Mouse (Mus musculus) cerebral cortex, adult 2 months (tissue): Measurements from ENCODE around the gene Kank4.

Experiments
- WGBS: fragments of 180-500 bp; shearing (Covaris S2); methylation state at CpG from one replicate; pipeline ENCODE4 v1.1.7; 2018; 5-methylcytosine and 5-hydroxymethylcytosine counted together

Kank4 gene

GRCm38 (mm10) chr4:98776721-98777427 lies 40.5 kb downstream of the Kank4 start:
- 91% methylated on average over 10 of the region's 10 CpGs for WGBS

- WGBS: 83% methylated on average over 5 of the region's 5 CpGs
Measured at GRCm38 (mm10) chr4:98773785-98774184, 43.6 kb downstream of the Kank4 start.

- 78% methylated on average over 14 of the region's 14 CpGs for WGBS
Measured at GRCm38 (mm10) chr4:98767134-98768133, 49.9 kb downstream of the Kank4 start.

- 58% methylated on average over 3 of the region's 3 CpGs for WGBS
Measured at GRCm38 (mm10) chr4:98758872-98759518, 58.3 kb downstream of the Kank4 start.

GRCm38 (mm10) chr4:98758012-98758821 lies 59.1 kb downstream of the Kank4 start:
- 50% methylated on average over 4 of the region's 4 CpGs for WGBS

- 64% methylated on average over 11 of the region's 11 CpGs for WGBS
Measured at GRCm38 (mm10) chr4:98756141-98756540, 61.2 kb downstream of the Kank4 start.

GRCm38 (mm10) chr4:98754456-98754855 lies 62.9 kb downstream of the Kank4 start:
- 78% methylated on average over 4 of the region's 4 CpGs for WGBS

- 62% methylated on average over 7 of the region's 7 CpGs for WGBS
Measured at GRCm38 (mm10) chr4:98743906-98744210, 73.5 kb downstream of the Kank4 start.

- WGBS: 62% methylated on average over 3 of the region's 3 CpGs
Measured at GRCm38 (mm10) chr4:98743209-98743905, 74.0 kb downstream of the Kank4 start.

GRCm38 (mm10) chr4:98739753-98740152 lies 77.6 kb downstream of the Kank4 start:
- WGBS: 32% methylated on average over 2 of the region's 2 CpGs

- 84% methylated on average over 16 of the region's 16 CpGs for WGBS
Measured at GRCm38 (mm10) chr4:98733660-98734059, 83.7 kb downstream of the Kank4 start.

GRCm38 (mm10) chr4:98728716-98729115 lies 88.6 kb downstream of the Kank4 start:
- 80% methylated on average over 7 of the region's 7 CpGs for WGBS

- 8% methylated on average over 10 of the region's 10 CpGs for WGBS
Measured at GRCm38 (mm10) chr4:98727959-98728347, 89.4 kb downstream of the Kank4 start.

- WGBS: 21% methylated on average over 21 of the region's 21 CpGs
Measured at GRCm38 (mm10) chr4:98727295-98727958, 89.9 kb downstream of the Kank4 start.

- 31% methylated on average over 29 of the region's 29 CpGs for WGBS
Measured at GRCm38 (mm10) chr4:98726590-98727237, 90.6 kb downstream of the Kank4 start, which contains the start of gene L1td1. L1td1 (plus strand) TSS chr4:98726734.

GRCm38 (mm10) chr4:98725439-98725838 lies 91.9 kb downstream of the Kank4 start:
- WGBS: 45% methylated on average over 4 of the region's 4 CpGs

- WGBS: 89% methylated on average over 1 of the region's 1 CpGs
Measured at GRCm38 (mm10) chr4:98724682-98725081, 92.7 kb downstream of the Kank4 start.

- 17% methylated on average over 8 of the region's 8 CpGs for WGBS
Measured at GRCm38 (mm10) chr4:98722454-98722853, 94.9 kb downstream of the Kank4 start.

GRCm38 (mm10) chr4:98718547-98718917 lies 98.8 kb downstream of the Kank4 start:
- WGBS: 91% methylated on average over 10 of the region's 10 CpGs
